Mouse (Mus musculus) gonadal fat pad, adult 2 months (tissue): Measurements from ENCODE around the gene Rap2a. TPM values are rescaled to one million over a fixed set of nuclear protein-coding genes. Genes with fewer than 3 reads are reported as not detected.

ENCODE experiments used
- DNase-seq: peaks from one replicate; pipeline ENCODE4 v3.0.0-alpha.2; 2012; ENCODE audit warnings: low read depth
- polyA plus RNA-seq: library from polyadenylated mRNA; depleted of rRNA; stranded (reverse); fragments of >200 nt; gene quantifications from 2 replicates; pipeline ENCODE4 v1.2.3, GENCODE M21; 2012; rRNA removed

Rap2a gene
- polyA plus RNA-seq, 1 experiment: 11.8 TPM

DNA sequence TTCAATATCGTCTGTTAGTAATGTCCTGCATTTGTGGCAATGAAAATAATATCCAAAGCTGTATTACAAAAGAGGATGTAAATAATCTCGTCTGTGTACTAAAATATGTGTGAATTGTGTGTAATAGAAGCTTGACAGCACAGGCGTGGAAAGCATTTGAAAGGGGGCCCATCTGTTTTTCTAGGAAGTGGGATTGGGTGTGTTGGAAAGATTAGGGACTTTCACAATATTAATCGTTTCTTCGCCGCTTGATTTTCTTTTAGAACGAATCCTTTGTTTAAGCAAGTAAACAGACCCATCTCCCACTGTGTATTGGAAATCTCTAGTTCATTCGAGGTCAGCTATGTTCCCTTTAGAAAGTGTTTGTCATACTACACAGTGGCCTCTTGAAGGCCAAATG lies 64.2 kb downstream of the Rap2a start:
- no peak for DNase-seq

DNA sequence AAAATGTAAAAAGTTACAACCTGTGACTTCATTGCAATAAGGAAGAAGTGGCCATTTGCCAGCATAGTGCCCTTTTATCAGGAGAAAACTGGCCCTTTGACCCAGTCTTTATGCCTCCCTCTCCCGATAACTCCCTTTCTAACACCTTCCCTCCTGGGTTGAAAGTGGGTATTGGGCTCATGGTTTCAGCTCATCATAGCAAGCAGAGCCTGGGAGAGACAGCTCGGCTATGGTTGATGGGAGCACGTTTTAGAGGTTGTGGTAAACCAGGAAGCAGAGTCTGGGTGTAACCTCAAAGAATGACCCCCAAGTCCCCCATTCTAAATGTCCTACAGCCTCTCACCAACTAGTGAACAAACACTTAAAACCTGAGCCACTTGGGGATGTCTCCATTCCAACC lies 64.7 kb downstream of the Rap2a start:
- no peak for DNase-seq

DNA sequence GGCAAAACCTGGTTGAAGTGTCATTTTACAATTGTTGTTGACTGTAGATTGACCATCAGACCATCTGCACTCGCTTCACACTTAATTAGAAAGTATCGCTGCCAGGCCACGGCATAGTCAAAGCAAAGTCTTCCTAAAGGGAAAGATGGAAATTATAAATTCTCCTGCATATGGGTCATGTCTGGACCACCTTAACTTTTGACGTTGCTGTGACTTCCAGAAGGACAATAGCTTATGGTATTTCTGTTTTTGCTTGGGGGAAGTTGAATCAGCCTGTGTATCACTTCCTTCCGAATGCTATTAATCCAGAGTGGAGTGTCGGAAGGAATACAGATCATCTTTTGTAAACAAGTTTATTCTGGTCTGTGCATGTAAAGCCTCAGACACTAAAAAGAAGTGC lies 65.6 kb downstream of the Rap2a start:
- no peak for DNase-seq

DNA sequence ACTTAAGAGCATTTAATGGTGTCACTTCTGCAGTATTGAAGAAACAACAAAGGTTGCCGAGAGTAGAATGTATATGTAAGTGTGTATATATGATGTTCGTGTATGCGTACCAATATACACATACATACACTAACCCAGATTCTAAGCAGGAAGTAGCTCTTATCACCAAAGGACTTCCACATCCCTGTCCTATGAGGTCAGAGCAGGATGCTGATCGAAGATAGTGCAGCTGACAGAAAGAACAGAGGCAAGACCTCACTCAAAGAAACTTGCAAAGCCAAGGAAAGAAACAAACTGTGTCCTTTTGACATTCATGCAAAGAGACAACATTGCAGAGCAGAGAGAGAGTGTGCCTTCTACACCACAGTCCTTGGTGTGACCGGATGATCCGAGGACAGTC lies 66.3 kb downstream of the Rap2a start:
- DNase-seq: no peak

DNA sequence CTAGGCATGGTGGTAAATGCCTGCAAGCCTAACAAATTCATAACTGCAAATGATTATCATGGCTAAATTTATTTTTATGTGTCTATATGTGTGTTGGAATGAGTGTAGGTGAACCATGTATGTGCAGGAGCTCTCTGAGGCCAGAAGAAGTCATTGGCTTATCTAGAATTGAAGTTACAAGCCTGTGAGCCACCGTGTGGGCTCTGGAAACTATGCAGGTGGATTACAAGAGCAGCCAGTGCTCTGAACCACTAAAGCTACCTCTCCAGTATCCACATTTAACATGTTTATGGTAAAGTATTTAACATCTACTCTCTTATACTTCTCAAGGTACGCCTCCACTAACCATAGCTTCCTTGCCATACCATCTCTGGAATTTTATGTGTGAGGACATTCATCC lies 66.7 kb downstream of the Rap2a start:
- DNase-seq: no peak

Other genes with a start within 250 kb of the Rap2a start
- 69.9 and 86.9 TPM in 2 replicates for gene Mbnl2, start 202.8 kb upstream of the Rap2a start, polyA plus RNA-seq